Mouse (Mus musculus) embryonic facial prominence, embryonic 11.5 days (tissue): ENCODE measurements around the gene Gm10031. TPM values are rescaled to one million over a fixed set of nuclear protein-coding genes. Genes with fewer than 3 reads are reported as not detected.
A peak's percentile ranks its signal among the peaks of the same experiment; 100 is the strongest.

ENCODE experiments used
- ATAC-seq: fragments of 200-750 bp; cut with Nextera tagmentation; replicated peaks from 2 replicates; pipeline ENCODE4 v1.8.0; 2017; ENCODE audit warnings: low read depth; ENCODE audit not compliant: insufficient number of reproducible peaks, low FRiP score, low TSS enrichment
- DNase-seq: peaks from one replicate; pipeline ENCODE4 v3.0.0-alpha.2; 2015; ENCODE audit warnings: low spot score
- H3K27ac ChIP-seq: fragments of 300-500 bp; sonication (generic); replicated peaks from 2 replicates; pipeline ENCODE4 v1.5.1; 2014; ENCODE audit warnings: mild to moderate bottlenecking, low read depth, low read length, control low read depth
- H3K27me3 ChIP-seq: fragments of 300-500 bp; sonication (generic); 2 replicates; pipeline ENCODE4 v1.6.1; 2014; ENCODE audit warnings: mild to moderate bottlenecking, low read length, moderate library complexity, mixed read lengths; ENCODE audit not compliant: control insufficient read depth, insufficient read depth
- H3K36me3 ChIP-seq: fragments of 300-500 bp; sonication (generic); replicated peaks from 2 replicates; pipeline ENCODE4 v1.6.1; 2014; ENCODE audit warnings: low read depth, mild to moderate bottlenecking, low read length, moderate library complexity, mixed read lengths; ENCODE audit not compliant: control insufficient read depth, insufficient read depth
- H3K4me1 ChIP-seq: fragments of 300-500 bp; sonication (generic); 2 replicates; pipeline ENCODE4 v1.6.1; 2014; ENCODE audit warnings: low read length, mixed read lengths; ENCODE audit not compliant: control insufficient read depth, insufficient read depth
- H3K4me2 ChIP-seq: fragments of 300-500 bp; sonication (generic); 2 replicates; pipeline ENCODE4 v1.6.1; 2014; ENCODE audit warnings: low read depth, mild to moderate bottlenecking, control low read depth, low read length, moderate library complexity
- H3K4me3 ChIP-seq: fragments of 300-500 bp; sonication (generic); 2 replicates; pipeline ENCODE4 v1.5.1; 2014; ENCODE audit warnings: low read depth, low read length, control low read depth
- H3K9ac ChIP-seq: fragments of 300-500 bp; sonication (generic); replicated peaks from 2 replicates; pipeline ENCODE4 v1.6.1; 2014; ENCODE audit warnings: mild to moderate bottlenecking, control low read depth, low read length
- H3K9me3 ChIP-seq: fragments of 300-500 bp; sonication (generic); replicated peaks from 2 replicates; pipeline ENCODE4 v1.6.1; 2016; ENCODE audit warnings: mild to moderate bottlenecking, low read length, inconsistent platforms, mixed read lengths; ENCODE audit not compliant: control insufficient read depth
- WGBS: fragments of 180-500 bp; shearing (Covaris S2); extraction: QIAGEN DNeasy Blood & Tissue Kit; methylation state at CpG from one replicate; pipeline ENCODE4 v1.1.7; 2014; 5-methylcytosine and 5-hydroxymethylcytosine counted together
- polyA plus RNA-seq: library from polyadenylated mRNA; unstranded; fragments of >200 nt; fragmentation: Nextera tagmentation; extraction: Ambion mirVana; gene quantifications from 2 replicates; pipeline ENCODE4 v1.2.1, GENCODE M21; 2014

Gm10031 gene
- polyA plus RNA-seq, 1 experiment from 2014 or later = 0.32 TPM

DNA sequence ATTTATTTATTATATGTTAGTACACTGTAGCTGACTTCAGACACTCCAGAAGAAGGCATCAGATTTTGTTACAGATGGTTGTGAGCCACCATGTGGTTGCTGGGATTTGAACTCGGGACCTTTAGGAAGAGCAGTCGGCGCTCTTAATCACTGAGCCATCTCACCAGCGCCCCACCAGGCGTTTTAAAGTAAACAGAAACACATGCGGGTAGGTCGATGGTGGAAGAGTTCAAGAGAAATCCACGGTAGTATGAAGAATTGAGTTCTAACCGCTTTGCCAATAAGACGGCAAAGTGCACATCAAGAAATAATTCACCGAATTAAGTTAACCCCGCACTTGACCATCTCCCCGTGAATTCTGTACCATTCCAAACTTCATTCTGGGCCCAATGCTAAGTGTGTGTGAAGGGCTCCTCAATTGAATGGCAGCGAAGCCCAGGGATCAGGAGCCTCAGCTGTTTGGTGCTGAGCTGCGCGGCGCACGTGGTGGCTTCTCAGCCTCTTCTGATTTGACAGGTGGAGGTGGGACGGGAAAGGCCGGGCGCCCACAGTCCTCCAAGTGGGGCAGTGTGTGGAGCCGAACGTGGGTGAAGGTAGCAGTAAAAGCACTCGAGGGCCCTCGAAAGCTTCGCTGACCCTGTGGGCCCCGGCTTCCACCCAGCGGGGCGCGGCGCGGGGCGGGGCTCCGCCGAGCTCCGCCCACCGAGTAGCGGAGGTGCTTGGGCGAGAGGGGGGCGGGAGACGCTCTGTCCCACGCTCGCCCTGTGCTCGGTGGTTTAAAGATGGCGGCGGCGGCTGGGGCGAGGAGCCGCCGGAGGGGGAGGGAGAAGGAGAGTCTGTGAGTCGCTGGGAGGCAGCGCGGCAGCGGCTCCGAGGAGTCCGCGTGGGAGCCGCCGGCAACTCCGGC, 34.5 kb downstream of the Gm10031 start, which contains the start of gene Abl2:
Gene Abl2 (plus strand): TSS at position 763 of the 907 bp plus-strand sequence.
- Histone ChIP-seq H3K4me1 (no peaks in the 10 kb centered on the region), H3K4me2 (peak within 1 kb of the TSS; percentile 64), H3K9me3 (no peaks in the 10 kb centered on the region), H3K27me3 (no peaks in the 10 kb centered on the region), H3K9ac (peak within 1 kb of the TSS; percentile 98), H3K27ac (peak within 1 kb of the TSS; percentile 92), H3K4me3 (peak within 1 kb of the TSS; percentile 98), H3K36me3 (no peaks in the 10 kb centered on the region)
- ATAC-seq (peak; percentile 93), DNase-seq (peak; percentile 93)
- WGBS = 9% methylated on average over 58 of the region's 60 CpGs

DNA sequence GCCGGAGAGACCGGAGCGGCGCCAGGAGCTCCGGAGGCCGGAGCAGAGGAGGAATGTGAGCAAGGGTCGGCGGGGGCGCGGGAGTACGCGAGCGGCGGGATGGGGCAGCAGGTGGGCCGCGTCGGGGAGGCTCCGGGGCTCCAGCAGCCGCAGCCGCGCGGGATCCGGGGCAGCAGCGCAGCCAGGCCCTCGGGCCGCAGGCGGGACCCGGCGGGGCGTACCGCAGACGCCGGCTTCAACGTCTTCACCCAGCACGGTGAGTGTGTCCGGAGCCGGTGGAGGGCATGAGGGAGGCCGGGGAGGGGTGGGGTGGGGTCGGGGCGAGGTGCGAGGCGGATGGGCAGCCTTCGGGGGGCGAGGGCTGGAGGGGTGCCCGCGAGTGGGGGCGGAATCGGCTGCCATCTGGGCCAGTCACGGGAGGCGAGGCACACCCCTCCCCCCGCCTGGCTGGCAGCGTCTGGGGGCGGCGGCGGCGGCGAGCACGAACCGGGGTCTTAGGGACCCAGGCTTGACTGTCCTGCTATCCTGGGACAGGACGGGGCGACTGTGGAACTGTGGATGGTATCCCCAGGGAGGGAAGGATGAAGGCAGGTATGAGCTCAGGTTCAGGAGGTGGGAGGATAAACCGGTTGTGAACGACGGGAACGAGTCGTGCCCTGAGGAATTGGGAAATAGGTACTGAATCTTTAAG, 35.3 kb downstream of the Gm10031 start:
- H3K4me1 ChIP-seq = no peaks in the 10 kb centered on the region
- H3K9ac ChIP-seq = peak overlapping the region; percentile 98
- peak overlapping the region; percentile 50 for H3K4me2 ChIP-seq
- DNase-seq = peak; percentile 51
- peak overlapping the region; percentile 92 for H3K27ac ChIP-seq
- peak overlapping the region; percentile 98 for H3K4me3 ChIP-seq
- WGBS = under 1% methylated on average over 62 of the region's 66 CpGs
- no peaks in the 10 kb centered on the region for H3K9me3 ChIP-seq
- H3K27me3 ChIP-seq = no peaks in the 10 kb centered on the region
- H3K36me3 ChIP-seq = no peaks in the 10 kb centered on the region
- ATAC-seq = peak; percentile 53

DNA sequence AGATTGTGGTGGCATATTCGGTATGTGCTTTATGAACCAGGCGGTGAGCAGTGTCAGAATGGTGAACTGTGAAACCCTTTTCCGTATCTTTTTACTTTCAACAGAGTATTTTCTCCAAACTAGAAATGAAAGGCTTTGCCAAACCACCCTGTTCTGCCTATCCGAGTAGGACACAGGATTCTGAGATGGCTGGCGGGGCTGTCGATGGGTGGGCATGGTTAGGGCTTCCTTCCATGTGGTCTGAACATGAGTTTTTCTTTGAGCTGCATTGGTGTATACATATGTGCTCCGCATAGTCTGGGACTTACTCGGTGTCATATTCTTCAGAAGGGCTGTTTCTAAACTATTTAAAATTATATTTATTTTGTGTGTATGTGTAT, 35.8 kb downstream of the Gm10031 start:
- Histone ChIP-seq H3K4me3 (peak overlapping the region; percentile 98), H3K36me3 (no peaks in the 10 kb centered on the region), H3K9ac (peak overlapping the region; percentile 98), H3K9me3 (no peaks in the 10 kb centered on the region), H3K4me1 (no peaks in the 10 kb centered on the region), H3K27me3 (no peaks in the 10 kb centered on the region), H3K27ac (no peak overlapping the region), H3K4me2 (peak overlapping the region; percentile 50)
- ATAC-seq (no peak), DNase-seq (no peak)
- 19% methylated on average over 8 of the region's 8 CpGs for WGBS

DNA sequence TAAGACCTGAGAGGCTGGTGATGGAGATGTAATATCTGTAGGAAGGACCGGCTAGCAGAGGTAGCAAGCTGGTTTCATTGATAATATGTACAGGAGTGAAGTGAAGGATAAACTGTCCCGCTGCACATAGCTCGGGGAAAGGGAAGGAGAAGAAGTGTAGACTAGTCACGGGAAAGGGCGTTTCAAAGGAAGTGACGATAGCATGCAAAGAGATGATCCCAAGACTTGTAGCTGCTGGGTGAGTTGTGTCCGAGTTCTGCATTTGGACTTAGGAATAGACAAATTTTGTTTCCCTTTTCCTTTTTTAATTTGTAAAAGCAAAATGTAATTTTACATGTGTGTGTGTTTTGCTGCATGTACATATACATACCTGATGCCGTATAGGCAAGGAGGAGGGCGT, 36.7 kb downstream of the Gm10031 start:
- H3K9ac ChIP-seq = no peak overlapping the region
- no peaks in the 10 kb centered on the region for H3K9me3 ChIP-seq
- 91% methylated on average over 9 of the region's 9 CpGs for WGBS
- no peak for DNase-seq
- H3K4me1 ChIP-seq = no peaks in the 10 kb centered on the region
- no peaks in the 10 kb centered on the region for H3K36me3 ChIP-seq
- ATAC-seq = no peak
- H3K4me2 ChIP-seq = no peak overlapping the region
- no peak overlapping the region for H3K27ac ChIP-seq
- no peak overlapping the region for H3K4me3 ChIP-seq
- H3K27me3 ChIP-seq = no peaks in the 10 kb centered on the region

DNA sequence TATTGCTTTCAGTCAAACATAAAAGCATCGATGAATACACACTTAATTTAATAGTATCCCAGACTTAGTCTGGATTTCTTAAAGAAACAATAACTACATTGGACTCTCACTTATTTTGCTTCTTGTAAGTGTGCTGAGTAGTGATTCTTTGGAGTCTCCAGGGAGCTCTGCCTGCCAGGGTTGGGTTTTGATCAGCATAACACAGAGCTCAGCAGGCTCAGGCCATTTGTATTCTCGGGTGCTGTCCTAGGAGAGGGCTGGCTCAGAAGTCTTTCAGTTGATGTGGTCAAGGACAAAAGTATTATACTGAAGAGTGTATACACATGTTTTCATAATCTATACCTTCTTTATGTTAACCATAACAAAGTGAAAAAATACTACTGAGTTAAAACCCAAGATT, 41.5 kb downstream of the Gm10031 start:
- Histone ChIP-seq H3K27ac (no peak overlapping the region), H3K9ac (no peak overlapping the region), H3K4me1 (no peaks in the 10 kb centered on the region), H3K27me3 (no peaks in the 10 kb centered on the region), H3K36me3 (no peaks in the 10 kb centered on the region), H3K4me3 (no peak overlapping the region), H3K9me3 (no peaks in the 10 kb centered on the region), H3K4me2 (no peak overlapping the region)
- DNase-seq (no peak), ATAC-seq (no peak)
- 65% methylated on average over 2 of the region's 2 CpGs for WGBS

DNA sequence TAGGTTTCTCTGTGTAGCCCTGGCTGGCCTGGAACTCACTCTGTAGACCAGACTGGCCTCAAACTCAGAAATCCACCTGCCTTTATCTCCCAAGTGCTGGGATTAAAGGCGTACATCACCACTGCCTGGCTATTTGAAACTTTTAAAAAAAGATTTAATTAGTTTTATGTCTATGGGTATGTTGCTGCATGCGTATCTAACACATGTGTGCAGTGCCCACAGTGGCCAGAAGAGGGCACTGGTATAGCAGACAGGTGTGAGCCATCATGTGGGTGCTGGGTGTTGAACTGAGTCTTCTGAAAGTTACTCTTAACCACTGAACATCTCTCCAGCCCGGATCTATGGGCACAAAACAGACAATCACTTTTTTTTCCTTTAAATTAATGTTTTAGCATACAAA, 42.3 kb downstream of the Gm10031 start:
- H3K4me1 ChIP-seq = no peaks in the 10 kb centered on the region
- no peak overlapping the region for H3K4me2 ChIP-seq
- H3K9ac ChIP-seq = no peak overlapping the region
- H3K27ac ChIP-seq = no peak overlapping the region
- no peaks in the 10 kb centered on the region for H3K27me3 ChIP-seq
- no peak overlapping the region for H3K4me3 ChIP-seq
- no peaks in the 10 kb centered on the region for H3K9me3 ChIP-seq
- no peak for DNase-seq
- no peak for ATAC-seq
- H3K36me3 ChIP-seq = no peaks in the 10 kb centered on the region
- WGBS = 94% methylated on average over 3 of the region's 3 CpGs

DNA sequence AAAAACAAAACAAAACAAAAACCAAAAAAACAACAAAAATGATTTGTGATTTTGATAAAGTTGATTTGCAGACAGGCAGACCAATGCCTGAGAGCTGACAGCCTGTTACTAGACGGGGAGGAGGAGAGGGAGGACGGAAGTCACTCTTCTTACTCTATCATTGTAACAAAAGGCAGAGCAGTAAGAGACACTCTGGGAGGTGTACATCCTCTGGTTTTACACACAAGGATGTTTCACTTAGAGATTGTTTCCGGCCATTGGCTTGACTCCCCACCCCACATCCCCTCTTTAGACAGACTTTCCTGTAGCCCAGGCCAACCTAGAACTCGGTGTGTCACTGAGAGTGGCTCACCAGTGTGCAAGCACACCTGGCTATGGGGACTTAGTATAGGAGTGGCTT, 45.8 kb downstream of the Gm10031 start:
- WGBS = 81% methylated on average over 4 of the region's 4 CpGs
- H3K4me1 ChIP-seq = no peaks in the 10 kb centered on the region
- no peaks in the 10 kb centered on the region for H3K36me3 ChIP-seq
- ATAC-seq (no peak), DNase-seq (no peak)
- H3K4me2 ChIP-seq = no peak overlapping the region
- no peak overlapping the region for H3K9ac ChIP-seq
- H3K27ac ChIP-seq = no peak overlapping the region
- no peaks in the 10 kb centered on the region for H3K27me3 ChIP-seq
- H3K9me3 ChIP-seq = no peaks in the 10 kb centered on the region
- no peak overlapping the region for H3K4me3 ChIP-seq

DNA sequence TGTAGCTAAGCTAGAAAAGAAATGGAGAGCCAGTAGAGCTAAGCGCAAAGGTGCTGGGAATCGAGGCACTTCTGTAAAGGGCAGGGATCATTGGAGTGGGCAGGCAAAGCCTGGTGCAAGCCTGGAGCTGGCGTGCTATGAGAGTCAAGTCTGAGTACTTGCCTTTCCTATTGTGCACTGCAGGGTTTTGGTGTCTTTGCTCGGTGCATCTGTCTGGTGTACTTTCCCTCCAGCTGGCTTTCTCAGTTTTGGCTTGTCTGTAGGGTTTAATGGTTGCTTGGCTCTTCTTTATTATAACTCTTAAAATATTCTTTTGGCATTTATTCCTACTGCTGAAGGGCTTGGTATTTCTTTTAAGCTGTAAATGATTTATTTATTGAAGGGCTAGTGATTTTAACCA, 49.1 kb downstream of the Gm10031 start:
- Histone ChIP-seq H3K4me3 (no peak overlapping the region), H3K27ac (no peak overlapping the region), H3K9me3 (no peaks in the 10 kb centered on the region), H3K36me3 (no peaks in the 10 kb centered on the region), H3K4me2 (no peak overlapping the region), H3K9ac (no peak overlapping the region), H3K4me1 (no peaks in the 10 kb centered on the region), H3K27me3 (no peaks in the 10 kb centered on the region)
- whole genome bisulfite sequencing = 85% methylated on average over 4 of the region's 4 CpGs
- DNase-seq (no peak), ATAC-seq (no peak)
